Mouse (Mus musculus): ENCODE measurements around the gene Ago3. TPM values are rescaled to one million over a fixed set of nuclear protein-coding genes. Genes with fewer than 3 reads are reported as not detected.

Ago3 gene
- total RNA-seq, 1 experiment: 17.8 TPM

DNA sequence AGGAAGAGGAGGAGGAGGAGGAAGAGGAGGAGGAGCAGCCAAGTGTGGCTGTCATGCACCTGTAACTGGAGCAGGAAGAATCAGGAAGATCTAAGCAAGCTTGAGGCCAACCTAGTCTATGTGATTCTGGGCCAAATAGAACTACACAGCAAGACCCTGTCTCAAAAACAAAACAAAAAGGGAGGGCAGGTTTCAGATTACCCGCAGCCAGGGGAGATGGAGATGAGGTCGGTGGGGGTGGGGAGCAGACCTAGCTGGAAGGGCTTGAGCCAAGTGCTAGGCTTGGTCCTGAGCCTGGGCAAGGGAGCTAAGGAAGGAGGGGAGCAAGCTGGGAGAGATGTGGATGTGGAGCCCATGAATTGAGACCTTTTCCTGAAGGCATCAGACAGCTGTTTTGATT is 122.5 kb downstream of the Ago3 start:
- in situ Hi-C loops (cut with MboI; ENCODE audit: low sequenced_read_pairs in 2 of 2, unreplicated experiment in 2 of 2): loop anchor here (5.0 to 10.0 kb wide), 2 partner anchors 82 to 85 kb away; no protein-coding TSS in a partner anchor
- no peak for DNase-seq (ENCODE audit: low read depth, low spot score)
- no peaks in the 10 kb centered on the region for H3K9me3 ChIP-seq (ENCODE audit: control insufficient read depth, insufficient read depth, low read depth, low read length)
- no peak overlapping the region for H3K27ac ChIP-seq (ENCODE audit: insufficient read depth, low read depth, low read length, poor library complexity, severe bottlenecking)
- no peak for TF ChIP-seq HCFC1 (IDR thresholded peaks at IDR 0.05; ENCODE audit: borderline replicate concordance, insufficient read depth, low read length)
- TF ChIP-seq MAFK (IDR thresholded peaks at IDR 0.05; ENCODE audit: insufficient read depth, low read depth, low read length): no peak
- no peak for TF ChIP-seq ZC3H11A (IDR thresholded peaks at IDR 0.05; ENCODE audit: borderline replicate concordance, low read depth, low read length)
- TF ChIP-seq CHD2 (IDR thresholded peaks at IDR 0.05; ENCODE audit: low read depth, low read length): no peak
- H3K4me1 ChIP-seq (ENCODE audit: control insufficient read depth in 2 of 2, insufficient read depth in 2 of 2, low read length in 2 of 2, poor library complexity in 1 of 2): peaks cover 0 to 13% of the 10 kb centered on the region in 2 experiments; a peak in 1 of 4 replicates
- no peak overlapping the region for H3K9ac ChIP-seq (ENCODE audit: insufficient read depth, low read depth, low read length, poor library complexity, severe bottlenecking)
- no peaks in the 10 kb centered on the region for H3K36me3 ChIP-seq (ENCODE audit: control insufficient read depth, insufficient read depth, low read length, poor library complexity, severe bottlenecking)
- no peak overlapping the region for H3K4me3 ChIP-seq (ENCODE audit: insufficient read depth in 1 of 2, low read depth in 1 of 2, low read length in 2 of 2, poor library complexity in 1 of 2, severe bottlenecking in 1 of 2)

DNA sequence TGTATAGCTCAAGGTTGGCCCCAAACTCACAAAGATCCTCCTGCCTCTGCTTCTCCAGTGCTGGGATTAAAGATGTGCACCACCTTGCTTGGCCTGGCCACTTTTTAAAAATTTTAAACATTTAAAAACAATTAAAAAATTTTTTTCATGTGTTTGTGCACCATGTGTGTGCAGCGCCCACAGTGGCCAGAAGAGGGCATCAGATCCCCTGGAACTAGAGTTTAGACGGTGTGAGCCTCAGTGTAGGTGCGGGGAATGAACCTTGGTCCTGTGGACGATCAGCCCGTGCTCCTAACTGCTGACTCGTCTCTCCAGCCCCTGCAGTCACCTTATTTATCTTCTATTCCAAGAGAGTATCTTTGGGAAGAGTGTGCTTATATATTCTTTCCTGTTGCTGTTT is 123.3 kb downstream of the Ago3 start:
- TF ChIP-seq HCFC1 (IDR thresholded peaks at IDR 0.05; ENCODE audit: borderline replicate concordance, insufficient read depth, low read length) (no peak), MAFK (IDR thresholded peaks at IDR 0.05; ENCODE audit: insufficient read depth, low read depth, low read length) (no peak), ZC3H11A (IDR thresholded peaks at IDR 0.05; ENCODE audit: borderline replicate concordance, low read depth, low read length) (no peak), CHD2 (IDR thresholded peaks at IDR 0.05; ENCODE audit: low read depth, low read length) (no peak), ZNF384 (IDR thresholded peaks at IDR 0.05; ENCODE audit: low read depth, low read length) (no peak)
- Histone ChIP-seq H3K4me3 (ENCODE audit: insufficient read depth in 1 of 2, low read depth in 1 of 2, low read length in 2 of 2, poor library complexity in 1 of 2, severe bottlenecking in 1 of 2) (no peak overlapping the region), H3K27ac (ENCODE audit: insufficient read depth, low read depth, low read length, poor library complexity, severe bottlenecking) (no peak overlapping the region), H3K9ac (ENCODE audit: insufficient read depth, low read depth, low read length, poor library complexity, severe bottlenecking) (no peak overlapping the region), H3K36me3 (ENCODE audit: control insufficient read depth, insufficient read depth, low read length, poor library complexity, severe bottlenecking) (no peaks in the 10 kb centered on the region), H3K4me1 (ENCODE audit: control insufficient read depth in 2 of 2, insufficient read depth in 2 of 2, low read length in 2 of 2, poor library complexity in 1 of 2) (peaks cover 0 to 13% of the 10 kb centered on the region in 2 experiments; a peak in 1 of 4 replicates), H3K9me3 (ENCODE audit: control insufficient read depth, insufficient read depth, low read depth, low read length) (no peaks in the 10 kb centered on the region)
- no peak for DNase-seq (ENCODE audit: low read depth, low spot score)
- in situ Hi-C loops (cut with MboI; ENCODE audit: low sequenced_read_pairs in 2 of 2, unreplicated experiment in 2 of 2): loop anchor here (5.0 to 10.0 kb wide), 2 partner anchors 81 to 84 kb away; no protein-coding TSS in a partner anchor

DNA sequence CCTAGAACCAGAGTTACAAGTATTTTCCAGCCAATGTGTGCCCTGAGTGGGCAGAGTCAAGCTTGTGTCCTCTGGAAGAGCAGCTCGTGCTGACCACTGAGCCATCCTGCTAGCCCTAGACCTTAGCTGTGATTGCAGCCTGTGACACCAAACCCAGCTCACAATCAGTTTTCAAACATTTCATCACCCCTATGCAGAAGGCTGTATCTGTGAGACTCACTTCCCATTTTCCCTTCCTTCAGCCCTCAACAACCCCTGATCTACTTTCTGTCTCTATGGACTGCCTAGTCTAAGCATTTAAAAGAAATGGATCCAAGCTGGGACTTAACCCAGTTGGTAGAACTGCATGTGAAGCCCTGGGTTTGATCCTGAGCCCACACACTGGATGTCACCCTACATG is 123.9 kb downstream of the Ago3 start:
- no peak overlapping the region for H3K9ac ChIP-seq (ENCODE audit: insufficient read depth, low read depth, low read length, poor library complexity, severe bottlenecking)
- in situ Hi-C loops (cut with MboI; ENCODE audit: low sequenced_read_pairs in 2 of 2, unreplicated experiment in 2 of 2): loop anchor here (5.0 to 10.0 kb wide), 2 partner anchors 81 to 83 kb away; no protein-coding TSS in a partner anchor
- peaks cover 0 to 16% of the 10 kb centered on the region in 2 experiments; a peak in 1 of 4 replicates for H3K4me1 ChIP-seq (ENCODE audit: control insufficient read depth in 2 of 2, insufficient read depth in 2 of 2, low read length in 2 of 2, poor library complexity in 1 of 2)
- no peak for DNase-seq (ENCODE audit: low read depth, low spot score)
- no peak for TF ChIP-seq ZC3H11A (IDR thresholded peaks at IDR 0.05; ENCODE audit: borderline replicate concordance, low read depth, low read length)
- no peak for TF ChIP-seq ZNF384 (IDR thresholded peaks at IDR 0.05; ENCODE audit: low read depth, low read length)
- no peak for TF ChIP-seq HCFC1 (IDR thresholded peaks at IDR 0.05; ENCODE audit: borderline replicate concordance, insufficient read depth, low read length)
- no peak for TF ChIP-seq MAFK (IDR thresholded peaks at IDR 0.05; ENCODE audit: insufficient read depth, low read depth, low read length)
- TF ChIP-seq CHD2 (IDR thresholded peaks at IDR 0.05; ENCODE audit: low read depth, low read length): no peak
- no peak overlapping the region for H3K27ac ChIP-seq (ENCODE audit: insufficient read depth, low read depth, low read length, poor library complexity, severe bottlenecking)
- no peaks in the 10 kb centered on the region for H3K9me3 ChIP-seq (ENCODE audit: control insufficient read depth, insufficient read depth, low read depth, low read length)
- no peak overlapping the region for H3K4me3 ChIP-seq (ENCODE audit: insufficient read depth in 1 of 2, low read depth in 1 of 2, low read length in 2 of 2, poor library complexity in 1 of 2, severe bottlenecking in 1 of 2)
- no peaks in the 10 kb centered on the region for H3K36me3 ChIP-seq (ENCODE audit: control insufficient read depth, insufficient read depth, low read length, poor library complexity, severe bottlenecking)

DNA sequence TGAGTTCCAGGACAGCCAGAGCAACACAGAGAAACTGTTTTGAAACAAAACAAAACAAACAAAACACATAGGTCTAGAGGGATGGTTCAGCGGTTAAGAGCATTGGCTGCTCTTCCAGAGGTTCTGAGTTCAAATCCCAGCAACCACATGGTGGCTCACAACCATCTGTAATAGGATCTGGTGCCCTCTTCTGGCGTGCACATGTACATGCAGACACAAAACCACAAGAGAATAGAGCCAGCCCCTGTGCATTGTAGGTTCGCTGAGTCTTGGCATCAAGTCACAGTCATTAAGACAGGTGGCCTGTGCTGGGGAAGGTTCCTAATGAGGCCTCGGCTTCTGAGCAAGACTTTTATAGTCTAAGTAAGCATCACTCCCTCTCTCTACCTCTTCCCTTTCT is 125.5 kb downstream of the Ago3 start:
- Histone ChIP-seq H3K36me3 (ENCODE audit: control insufficient read depth, insufficient read depth, low read length, poor library complexity, severe bottlenecking) (no peaks in the 10 kb centered on the region), H3K9ac (ENCODE audit: insufficient read depth, low read depth, low read length, poor library complexity, severe bottlenecking) (no peak overlapping the region), H3K9me3 (ENCODE audit: control insufficient read depth, insufficient read depth, low read depth, low read length) (no peaks in the 10 kb centered on the region), H3K4me1 (ENCODE audit: control insufficient read depth in 2 of 2, insufficient read depth in 2 of 2, low read length in 2 of 2, poor library complexity in 1 of 2) (peaks cover 0 to 11% of the 10 kb centered on the region in 2 experiments; a peak in 1 of 4 replicates), H3K4me3 (ENCODE audit: insufficient read depth in 1 of 2, low read depth in 1 of 2, low read length in 2 of 2, poor library complexity in 1 of 2, severe bottlenecking in 1 of 2) (no peak overlapping the region), H3K27ac (ENCODE audit: insufficient read depth, low read depth, low read length, poor library complexity, severe bottlenecking) (no peak overlapping the region)
- DNase-seq (ENCODE audit: low read depth, low spot score): no peak
- in situ Hi-C loops (cut with MboI; ENCODE audit: low sequenced_read_pairs in 2 of 2, unreplicated experiment in 2 of 2): loop anchor here in 1 of 2 experiments (10.0 kb wide), 1 partner anchor 79 kb away; no protein-coding TSS in a partner anchor
- no peak for TF ChIP-seq ZC3H11A (IDR thresholded peaks at IDR 0.05; ENCODE audit: borderline replicate concordance, low read depth, low read length)
- no peak for TF ChIP-seq ZNF384 (IDR thresholded peaks at IDR 0.05; ENCODE audit: low read depth, low read length)
- TF ChIP-seq CHD2 (IDR thresholded peaks at IDR 0.05; ENCODE audit: low read depth, low read length): no peak
- TF ChIP-seq HCFC1 (IDR thresholded peaks at IDR 0.05; ENCODE audit: borderline replicate concordance, insufficient read depth, low read length): no peak
- TF ChIP-seq MAFK (IDR thresholded peaks at IDR 0.05; ENCODE audit: insufficient read depth, low read depth, low read length): no peak
